Mouse (Mus musculus) megakaryocyte, adult 5-6 weeks (primary cell): ENCODE results near the gene Tcp11l2. TPM values are rescaled to one million over a fixed set of nuclear protein-coding genes. Genes with fewer than 3 reads are reported as not detected.
A peak's percentile ranks its signal among the peaks of the same experiment; 100 is the strongest.

Experiments used
- ATAC-seq: 2 replicates; pipeline ENCODE4 v1.8.0; 2016; ENCODE audit warnings: mild to moderate bottlenecking, inconsistent platforms; ENCODE audit not compliant: poor library complexity, severe bottlenecking
- total RNA-seq, 2 experiments: library from RNA; stranded (forward) in 1 of 2; stranded (reverse) in 1 of 2; fragments of 153-499, 151-499 nt in 1 of 2; fragments of 221-1000, 200-1000 nt in 1 of 2; gene quantifications; 2 replicates each; pipeline versions ENCODE4 v1.2.3 to v1.2.4; 2015 to 2017

The Tcp11l2 gene
- total RNA-seq, 2 experiments from 2014 or later = 29.7 to 54.8 TPM

DNA sequence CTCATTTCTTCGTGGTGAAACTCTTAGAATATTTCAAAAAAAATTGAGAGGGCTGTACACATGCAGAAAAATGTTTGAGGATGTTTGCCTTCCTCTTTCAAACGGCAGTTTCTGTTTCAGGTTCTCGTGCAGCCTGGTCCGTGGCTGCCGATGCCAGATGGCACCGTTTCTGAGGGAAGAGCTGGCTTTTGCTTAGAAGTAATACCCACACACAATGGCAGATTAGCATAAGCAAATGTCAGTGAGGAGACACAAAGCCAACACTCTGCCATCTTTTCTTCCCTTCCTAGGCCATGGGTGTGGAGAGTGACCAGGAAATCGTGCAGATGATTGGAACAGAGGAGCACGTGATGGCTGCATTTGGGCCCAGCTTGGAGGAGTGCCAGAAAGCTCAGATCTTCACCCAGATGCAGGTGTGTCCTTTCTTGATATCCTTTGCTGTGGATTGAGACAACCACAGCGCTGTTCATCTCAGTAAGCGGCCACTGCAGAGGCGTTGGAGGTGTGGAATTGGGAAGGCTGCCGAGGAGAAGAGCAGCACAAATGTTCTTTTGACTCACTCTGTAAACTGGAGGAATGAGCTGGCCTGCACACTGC lies 70.2 kb downstream of the Tcp11l2 start:
- peak; percentile 70 for ATAC-seq

DNA sequence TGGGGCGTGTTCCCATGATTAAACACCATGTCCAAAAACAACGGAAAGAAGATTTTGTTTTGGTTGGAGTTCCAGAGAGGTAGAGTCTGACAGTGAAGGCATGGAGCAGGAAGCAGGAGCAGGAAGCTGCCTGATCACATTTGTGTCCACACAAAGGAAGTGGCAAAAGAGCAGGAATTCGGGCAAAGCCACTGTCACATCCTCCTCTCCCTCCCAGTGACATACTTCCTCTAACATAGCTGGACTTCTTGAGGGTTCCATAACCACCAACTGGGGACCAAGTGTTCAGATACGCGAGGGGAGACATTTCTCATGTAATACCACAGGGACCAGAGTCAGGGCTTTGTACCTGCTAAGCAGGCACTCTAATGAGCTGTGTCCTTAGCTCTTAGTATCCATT lies 70.8 kb downstream of the Tcp11l2 start:
- ATAC-seq = no peak

GRCm38 (mm10) chr10:84648911-84649310 lies 72.5 kb downstream of the Tcp11l2 start:
- no peak for ATAC-seq

- no peak for ATAC-seq
Measured at GRCm38 (mm10) chr10:84654029-84654428, 77.6 kb downstream of the Tcp11l2 start.

DNA sequence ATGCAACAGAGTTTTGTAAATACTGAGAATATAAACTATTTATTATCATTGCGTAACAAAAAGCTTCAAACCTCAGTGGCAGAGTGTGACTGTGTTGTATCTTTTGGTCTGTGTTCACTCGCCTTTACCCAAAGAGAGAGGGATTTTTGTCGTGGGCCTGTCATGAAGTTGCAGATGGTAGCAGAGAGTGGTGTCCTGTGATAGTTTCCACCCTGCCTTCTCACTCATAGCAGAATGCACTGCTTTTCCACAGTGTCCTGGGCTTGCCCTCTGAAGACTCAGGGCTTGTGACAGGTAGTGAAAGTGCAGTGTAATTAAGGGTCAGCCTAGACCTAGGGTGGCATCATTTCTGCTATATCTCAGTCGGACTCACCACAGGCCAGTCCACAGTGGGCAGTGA lies 78.3 kb downstream of the Tcp11l2 start:
- ATAC-seq = 0 out of 2 replicates have a peak, but pooled peaks have one; percentile 9

DNA sequence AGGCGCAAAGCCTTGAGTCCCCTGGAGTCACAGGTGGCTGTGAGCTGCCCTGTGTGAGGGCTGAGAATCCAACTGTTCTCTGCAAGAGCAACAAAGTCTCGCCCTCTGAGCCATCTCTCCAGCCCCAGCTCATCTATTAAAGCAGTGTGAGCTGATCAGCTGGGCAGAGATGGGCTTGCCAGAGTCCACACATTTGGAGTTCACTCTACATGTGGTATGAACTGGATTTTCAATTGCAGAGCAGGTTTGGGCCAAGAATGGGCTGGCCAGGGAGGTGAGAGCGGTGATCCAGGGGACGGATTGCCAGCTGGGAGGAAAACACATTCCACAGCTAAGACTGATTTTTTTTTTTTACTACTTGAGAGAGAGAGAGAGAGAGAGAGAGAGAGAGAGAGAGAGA lies 80.2 kb downstream of the Tcp11l2 start:
- ATAC-seq = no peak

- no peak for ATAC-seq
Measured at GRCm38 (mm10) chr10:84657437-84658087, 81.1 kb downstream of the Tcp11l2 start.

DNA sequence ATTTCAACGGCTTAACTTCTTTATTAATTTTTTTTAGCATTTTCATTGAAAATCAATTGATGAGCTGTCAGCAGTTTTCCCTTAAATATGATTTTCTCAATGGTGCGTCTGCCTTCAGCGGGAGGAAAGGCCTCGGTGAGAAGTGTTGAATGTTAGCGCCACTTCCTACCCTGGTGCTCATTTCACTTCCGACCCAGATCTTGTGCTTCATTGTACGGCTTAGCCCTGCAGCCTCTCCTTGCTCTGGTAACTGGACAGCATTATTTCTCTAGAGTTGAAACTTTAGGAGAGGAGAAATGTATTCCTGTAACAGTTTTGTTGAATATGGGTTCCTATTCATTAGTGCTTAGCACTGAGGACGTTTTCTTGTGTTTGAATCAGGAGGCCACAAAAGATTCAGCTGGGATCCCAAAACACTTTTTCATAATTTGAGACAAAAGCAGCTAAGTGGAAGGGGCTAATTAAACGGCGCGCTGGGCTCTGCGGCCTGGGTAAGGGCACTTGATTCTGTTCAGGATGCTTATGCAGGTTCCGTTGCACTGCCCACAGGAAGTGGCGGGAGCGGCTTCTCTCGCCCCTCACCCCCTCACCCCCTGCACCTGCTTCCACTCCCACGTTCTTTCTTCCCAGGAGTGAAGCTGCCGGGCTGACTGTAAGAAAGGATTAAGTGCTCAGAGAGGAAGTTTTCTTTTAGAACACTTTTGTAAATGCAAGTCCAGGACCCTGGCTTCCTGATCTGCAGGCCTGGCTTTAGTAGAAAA lies 81.8 kb downstream of the Tcp11l2 start:
- peak; percentile 67 for ATAC-seq

DNA sequence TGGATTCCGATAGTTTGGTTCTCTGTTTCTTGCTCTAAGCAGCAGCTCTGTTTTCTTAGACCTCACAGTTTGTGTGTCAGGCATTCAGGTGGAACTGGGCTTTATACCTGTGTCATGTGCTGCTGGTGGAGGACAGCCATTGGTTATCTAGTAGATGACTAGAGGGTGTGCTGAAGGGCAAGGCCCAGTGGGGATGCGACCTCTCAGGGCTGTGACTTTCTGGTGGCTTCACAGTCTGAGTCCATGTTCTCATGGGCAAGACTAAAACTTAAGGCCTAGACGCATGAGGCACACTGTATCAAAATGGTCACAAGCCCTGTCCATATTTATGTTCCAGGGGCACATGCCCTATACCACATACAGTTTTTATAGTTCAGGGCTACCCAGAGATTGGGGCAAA lies 82.9 kb downstream of the Tcp11l2 start:
- no peak for ATAC-seq

GRCm38 (mm10) chr10:84662138-84662537 lies 85.7 kb downstream of the Tcp11l2 start:
- ATAC-seq = peak; percentile 74

Other genes with a start within 250 kb of the Tcp11l2 start
- gene Nuak1, start 136.0 kb upstream of the Tcp11l2 start, total RNA-seq (2015) = 0.05 and 0.29 TPM in 2 replicates
- 0.11 and 0.37 TPM in 2 replicates for gene Nuak1, start 136.0 kb upstream of the Tcp11l2 start, total RNA-seq (2017)
- 122 and 125 TPM in 2 replicates for gene Ckap4, start 42.6 kb upstream of the Tcp11l2 start, total RNA-seq (2015)
- 115 TPM in 2 replicates for gene Ckap4, start 42.6 kb upstream of the Tcp11l2 start, total RNA-seq (2017)
- 20.0 and 20.1 TPM in 2 replicates for gene Polr3b, start 45.7 kb downstream of the Tcp11l2 start, total RNA-seq (2015)
- gene Polr3b, start 45.7 kb downstream of the Tcp11l2 start, total RNA-seq (2017) = 26.3 and 28.7 TPM in 2 replicates
- gene Rfx4, start 179.4 kb downstream of the Tcp11l2 start, total RNA-seq (2015) = 0.11 TPM in 1 of 2 replicates, not detected in the other
- 0.24 TPM in 1 of 2 replicates, not detected in the other for gene Rfx4, start 179.4 kb downstream of the Tcp11l2 start, total RNA-seq (2017)